Mouse (Mus musculus) CD4-positive, CD25-positive, alpha-beta regulatory T cell, adult 2 months (primary cell): Measurements from ENCODE around the gene Abl1.
A peak's percentile ranks its signal among the peaks of the same experiment; 100 is the strongest.
"Not testable (repeated sequence)": the region's sequence is repeated elsewhere in the genome, so short reads cannot be mapped to it uniquely, and the experiment has no call there.

Experiments used
- DNase-seq: peaks from one replicate; pipeline ENCODE4 v3.0.0-alpha.2; 2012; ENCODE audit warnings: low read depth, low spot score

Abl1 gene

DNA sequence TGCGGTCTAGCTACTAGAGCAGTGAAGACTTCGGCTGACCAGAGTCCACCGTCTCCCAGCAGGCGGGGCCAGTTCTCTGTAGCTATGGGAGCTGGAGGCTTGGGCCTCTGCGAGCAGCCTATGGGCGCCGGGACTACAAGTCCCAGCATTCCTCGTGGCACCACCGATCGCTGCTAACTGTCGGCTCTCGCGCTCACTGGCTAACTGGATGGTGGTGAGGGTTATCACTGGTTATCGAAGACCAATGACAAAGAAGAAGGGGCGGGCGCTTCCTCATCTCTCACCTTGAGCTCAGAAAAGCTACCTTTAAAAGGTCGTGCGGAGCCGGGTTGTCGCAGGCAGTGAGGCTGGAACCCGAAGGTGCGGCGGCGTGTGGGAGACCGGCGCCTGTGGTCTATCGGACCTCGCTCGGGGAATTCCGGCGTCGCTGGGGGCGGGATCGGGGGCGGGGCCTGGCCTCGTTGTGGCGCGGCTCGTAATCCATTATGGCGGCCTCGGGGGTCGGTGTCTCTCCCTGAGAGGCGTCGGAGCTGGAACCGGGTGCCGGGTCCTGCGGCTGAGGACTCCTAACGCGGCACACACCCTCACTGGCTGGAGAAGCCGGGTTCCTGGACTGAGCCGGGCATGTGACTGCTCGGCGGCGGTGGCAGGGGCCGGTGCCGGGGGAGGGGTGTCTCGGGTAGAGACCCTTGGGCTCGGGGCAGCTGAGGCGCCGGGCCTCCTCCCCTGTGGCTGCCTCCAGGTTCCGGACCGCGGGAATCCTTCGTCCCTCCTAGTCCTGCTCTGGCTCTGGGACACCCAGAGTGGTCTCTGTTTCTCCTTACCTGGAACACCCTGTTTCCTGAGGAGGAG, at the start of gene Abl1:
TSS of gene Abl1 (plus strand) at position 303 of the 852 bp plus-strand sequence.
- DNase-seq = peak; percentile 96

DNA sequence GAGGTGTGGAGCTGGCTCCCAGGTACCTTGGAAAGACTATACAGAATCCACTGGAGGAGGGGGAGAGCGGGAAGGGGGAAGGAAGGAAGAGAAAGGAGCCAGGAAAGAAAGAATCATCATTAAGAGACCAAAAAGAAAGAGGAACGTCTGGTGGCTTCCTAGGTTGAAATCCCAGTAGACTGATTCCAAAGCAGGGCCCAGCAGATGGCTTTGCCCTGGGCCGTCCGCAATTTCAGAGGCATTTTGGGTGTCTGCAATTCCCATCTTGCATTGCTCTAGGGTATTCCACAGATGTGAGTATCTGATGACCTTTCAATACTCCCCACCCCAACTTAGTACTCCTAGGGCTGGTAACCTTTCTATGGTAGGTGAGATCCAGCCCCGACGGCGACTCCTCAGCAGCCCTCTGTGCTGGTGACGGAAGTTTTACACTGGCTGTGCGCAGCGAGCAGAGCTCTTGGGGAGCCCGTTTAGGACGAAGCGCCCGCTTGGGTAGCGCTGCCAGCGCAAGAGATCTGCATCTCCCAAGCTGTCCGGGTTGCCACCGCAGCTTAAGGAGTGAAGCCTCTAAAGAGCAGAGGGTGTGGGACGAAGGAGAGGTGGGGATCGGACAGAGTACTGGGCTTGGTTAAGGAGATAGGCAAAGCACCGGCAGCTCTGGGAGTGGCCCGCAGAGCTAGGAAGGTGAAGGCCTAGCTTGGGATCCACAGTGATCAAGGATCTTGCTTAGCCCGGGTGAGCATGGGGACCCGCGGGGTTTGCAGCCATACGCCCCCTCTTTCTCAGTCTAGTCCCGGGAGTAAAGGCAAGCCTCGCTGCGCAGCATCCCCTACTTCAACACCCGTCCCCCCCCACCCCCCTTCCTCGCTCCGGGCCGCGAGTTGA, 49.4 kb upstream of the Abl1 start:
- DNase-seq = no peak

DNA sequence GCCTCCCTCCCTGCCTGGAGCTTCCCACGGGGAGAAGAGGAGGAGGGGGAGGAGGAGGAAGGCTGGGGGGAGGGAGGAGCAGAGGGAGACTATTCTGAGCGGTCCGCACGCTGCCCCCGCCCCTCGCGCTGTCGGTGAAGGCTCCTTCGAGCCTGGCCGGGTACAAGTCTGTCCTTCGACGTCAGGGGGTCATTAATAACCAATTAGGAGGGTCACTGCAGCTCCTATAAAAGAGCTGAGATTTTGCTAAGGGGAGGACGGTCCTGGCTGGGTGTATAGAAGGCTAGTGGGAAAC, 48.8 kb upstream of the Abl1 start:
- DNase-seq = no peak

DNA sequence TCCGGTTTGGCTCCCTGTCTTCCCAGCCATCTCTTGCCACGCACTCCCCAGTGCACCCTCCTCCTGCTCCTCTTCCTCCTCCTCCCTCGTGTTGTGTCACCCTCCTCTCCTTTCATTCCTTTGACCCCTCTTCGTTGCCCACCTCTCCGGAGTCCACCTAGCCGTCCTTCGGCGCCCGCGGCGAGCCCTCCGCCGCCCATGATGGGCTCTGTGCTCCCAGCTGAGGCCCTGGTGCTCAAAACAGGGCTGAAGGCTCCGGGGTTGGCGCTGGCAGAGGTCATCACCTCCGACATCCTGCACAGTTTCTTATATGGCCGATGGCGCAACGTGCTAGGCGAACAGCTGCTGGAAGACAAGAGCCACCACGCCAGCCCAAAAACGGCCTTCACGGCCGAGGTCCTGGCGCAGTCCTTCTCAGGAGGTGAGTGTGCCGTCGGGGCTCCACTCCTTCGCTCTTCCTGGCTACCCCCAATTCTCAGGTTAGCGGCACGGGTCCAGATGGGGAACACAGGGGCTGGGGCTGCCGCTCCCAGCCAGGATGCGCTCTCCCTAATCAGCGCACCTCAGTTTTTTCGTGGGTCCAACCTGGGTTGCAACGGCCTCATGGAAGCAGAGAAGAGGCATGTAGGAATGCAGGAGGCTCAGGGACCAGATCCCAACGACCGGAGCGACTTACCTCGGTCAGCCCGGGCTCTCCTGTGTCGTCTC, 48.1 kb upstream of the Abl1 start, which contains the start of gene Prdm12:
TSS of gene Prdm12 (plus strand) at position 137 of the 708 bp plus-strand sequence.
- no peak for DNase-seq

DNA sequence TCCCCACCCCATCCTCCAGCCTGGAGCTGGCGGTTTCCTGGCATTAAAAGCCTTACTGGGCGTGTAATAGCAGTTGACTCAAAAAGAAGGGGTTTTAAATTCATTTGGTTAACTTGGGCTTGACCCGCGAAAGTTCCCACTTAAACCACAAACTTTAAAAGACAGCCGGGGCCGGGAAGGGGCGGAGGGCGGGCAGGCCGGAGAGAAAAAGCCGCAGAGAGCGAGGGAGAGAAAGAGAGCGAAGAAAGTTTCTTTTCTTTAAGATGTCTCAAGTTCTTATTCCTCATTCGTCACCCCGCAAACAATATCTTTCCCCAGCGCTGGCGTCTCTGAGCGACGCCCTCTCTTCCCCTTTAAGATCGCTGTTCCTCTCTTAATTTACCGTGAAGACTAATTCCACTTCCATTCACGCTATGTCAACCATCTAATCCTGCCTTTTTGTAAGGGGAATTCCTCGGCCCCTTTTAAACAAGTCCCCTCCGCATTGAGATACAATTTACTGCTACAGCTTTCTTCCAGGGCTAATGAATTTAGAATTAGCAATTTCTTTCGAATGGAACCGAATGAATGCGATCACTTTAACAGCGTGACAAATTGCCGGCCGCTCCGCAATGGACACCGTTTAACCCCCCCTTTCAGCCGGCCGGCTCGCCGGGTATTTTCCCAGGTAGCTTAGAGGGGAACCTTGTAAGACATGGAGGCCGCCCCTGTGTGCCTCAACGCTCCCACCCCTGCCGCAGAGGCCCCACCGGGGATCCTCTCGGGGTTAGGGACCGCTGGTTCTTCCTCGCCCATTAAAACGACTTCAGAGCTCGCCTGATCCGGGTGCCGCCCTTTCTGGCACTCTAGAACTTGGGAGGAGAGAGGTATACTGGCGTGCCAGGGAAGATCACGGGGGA, 47.3 kb upstream of the Abl1 start:
- DNase-seq = no peak

DNA sequence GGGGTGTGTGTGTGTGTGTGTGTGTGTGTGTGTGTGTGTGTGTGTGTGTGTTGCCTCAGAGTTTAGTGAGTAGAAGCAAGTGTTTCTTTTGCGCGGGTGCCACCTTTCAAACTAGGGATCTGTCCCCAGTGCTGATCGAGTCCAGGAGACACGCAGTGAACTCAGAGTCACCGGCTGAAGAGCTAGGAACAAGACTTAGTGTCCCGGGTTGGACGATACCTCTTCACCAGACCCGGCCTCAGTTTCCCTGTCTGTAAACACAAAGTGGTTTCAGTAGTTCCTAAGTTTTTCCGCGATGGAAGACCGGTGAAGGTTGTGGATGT, 46.7 kb upstream of the Abl1 start:
- no peak for DNase-seq

DNA sequence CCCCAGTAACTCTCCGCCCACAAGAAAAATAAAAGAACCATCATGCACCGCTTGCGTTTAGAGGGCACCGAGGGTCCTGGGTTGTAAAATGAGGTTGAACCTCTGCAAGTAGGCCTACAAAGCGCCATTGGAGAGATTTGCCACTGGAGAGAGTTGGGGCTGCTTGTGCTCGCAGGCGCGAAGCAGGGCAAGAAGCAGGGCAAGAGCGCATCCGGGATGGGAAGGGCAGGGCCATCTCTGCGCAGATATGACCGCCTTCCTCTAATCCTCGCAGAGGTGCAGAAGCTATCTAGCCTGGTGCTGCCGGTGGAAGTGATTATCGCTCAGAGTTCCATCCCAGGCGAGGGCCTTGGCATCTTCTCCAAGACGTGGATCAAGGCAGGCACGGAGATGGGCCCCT, 46.2 kb upstream of the Abl1 start:
- no peak for DNase-seq

DNA sequence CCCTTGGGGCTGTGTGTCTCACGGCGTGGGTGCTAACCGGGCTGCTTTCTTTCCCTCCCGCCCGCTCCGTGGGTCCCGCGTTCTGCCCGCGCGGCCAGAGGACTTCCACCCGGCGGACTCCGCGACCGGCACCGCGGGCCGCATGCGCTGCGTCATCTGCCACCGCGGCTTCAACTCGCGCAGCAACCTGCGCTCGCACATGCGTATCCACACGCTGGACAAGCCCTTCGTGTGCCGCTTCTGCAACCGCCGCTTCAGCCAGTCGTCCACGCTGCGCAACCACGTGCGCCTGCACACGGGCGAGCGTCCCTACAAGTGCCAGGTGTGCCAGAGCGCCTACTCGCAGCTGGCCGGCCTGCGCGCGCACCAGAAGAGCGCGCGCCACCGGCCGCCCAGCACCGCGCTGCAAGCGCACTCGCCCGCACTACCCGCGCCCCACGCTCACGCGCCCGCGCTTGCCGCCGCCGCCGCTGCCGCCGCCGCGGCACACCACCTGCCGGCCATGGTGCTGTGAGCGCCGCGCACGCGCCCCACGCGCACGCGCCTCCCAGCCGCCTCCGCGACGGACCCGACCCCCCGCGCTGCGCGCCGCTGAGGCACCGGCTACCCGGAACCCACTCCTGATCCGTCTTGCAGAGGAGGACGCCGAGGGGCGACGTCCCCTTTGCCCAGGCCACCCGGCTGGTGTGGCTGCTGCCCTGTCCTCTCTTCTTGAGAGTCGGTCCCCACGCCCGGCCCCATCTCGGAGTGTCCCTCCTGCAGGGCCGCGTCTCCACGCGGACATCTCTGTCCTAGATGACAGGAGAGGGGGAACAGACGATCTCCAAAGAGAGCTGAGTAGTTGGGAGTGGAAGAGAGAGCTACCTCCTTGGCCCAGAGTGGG, 34.0 kb upstream of the Abl1 start:
- DNase-seq = peak; percentile 31

- DNase-seq = peak; percentile 66
Measured at GRCm38 (mm10) chr2:31654854-31655559, 33.2 kb upstream of the Abl1 start.

DNA sequence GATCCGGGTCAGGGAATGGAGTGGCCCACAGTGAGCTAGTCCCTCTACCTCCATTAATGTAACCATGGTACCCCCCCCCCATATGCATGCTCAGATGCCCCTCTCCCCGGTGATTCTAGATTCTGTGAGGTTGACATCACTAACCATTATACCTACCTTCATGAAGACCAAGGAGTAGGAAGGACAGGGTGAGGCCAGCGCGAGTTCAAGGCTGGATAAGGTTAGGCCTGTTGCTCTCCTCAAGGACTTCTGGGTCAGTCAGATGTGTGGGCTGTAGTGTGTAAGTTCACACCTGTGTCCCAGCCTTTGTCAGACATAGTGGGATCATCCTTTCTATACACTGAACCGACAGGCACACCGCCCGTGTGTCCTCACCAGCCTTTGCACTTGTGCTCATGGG, 31.8 kb upstream of the Abl1 start:
- no peak for DNase-seq

DNA sequence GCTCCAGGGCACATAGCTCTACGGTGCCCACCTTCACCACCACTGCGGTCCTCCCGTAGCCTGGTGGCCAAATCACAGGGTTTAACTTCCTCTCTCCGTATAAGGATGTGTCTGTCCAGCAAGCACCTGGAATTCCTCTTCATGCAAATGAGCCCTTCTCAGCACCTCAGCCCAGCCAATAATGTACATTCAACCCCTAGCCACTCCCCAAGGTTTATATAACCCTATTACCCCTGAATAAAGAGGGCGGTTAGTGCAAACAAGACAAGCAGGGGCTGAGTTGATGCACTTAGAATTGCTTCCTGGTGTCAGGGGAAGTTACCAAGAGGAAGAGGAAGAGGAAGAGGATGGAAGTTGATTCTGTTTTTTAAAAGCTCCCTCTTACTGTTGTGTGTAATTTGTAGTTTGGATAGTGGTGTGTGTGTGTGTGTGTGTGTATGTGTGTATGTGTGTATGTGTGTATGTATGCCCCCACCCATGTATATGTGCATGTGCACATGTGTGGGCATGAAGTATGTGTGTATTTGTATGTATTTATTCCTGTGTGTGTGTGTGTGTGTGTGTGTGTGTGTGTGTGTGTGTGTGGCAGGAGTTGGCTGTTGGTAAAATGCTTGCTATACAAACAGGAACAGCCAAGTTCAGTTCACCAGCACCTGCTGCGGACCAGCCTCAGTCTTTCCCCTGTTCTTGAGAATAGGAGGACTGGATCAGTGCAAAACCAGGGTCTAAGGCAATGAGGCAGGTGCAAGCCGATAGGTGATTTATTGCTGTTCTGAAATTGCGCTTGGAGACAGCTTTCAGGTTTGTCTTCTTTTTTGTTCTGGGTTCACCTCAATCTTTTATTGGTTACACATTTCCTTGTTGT, 25.0 kb upstream of the Abl1 start:
- no peak for DNase-seq

GRCm38 (mm10) chr2:31663804-31664180, 24.4 kb upstream of the Abl1 start:
- no peak for DNase-seq

DNA sequence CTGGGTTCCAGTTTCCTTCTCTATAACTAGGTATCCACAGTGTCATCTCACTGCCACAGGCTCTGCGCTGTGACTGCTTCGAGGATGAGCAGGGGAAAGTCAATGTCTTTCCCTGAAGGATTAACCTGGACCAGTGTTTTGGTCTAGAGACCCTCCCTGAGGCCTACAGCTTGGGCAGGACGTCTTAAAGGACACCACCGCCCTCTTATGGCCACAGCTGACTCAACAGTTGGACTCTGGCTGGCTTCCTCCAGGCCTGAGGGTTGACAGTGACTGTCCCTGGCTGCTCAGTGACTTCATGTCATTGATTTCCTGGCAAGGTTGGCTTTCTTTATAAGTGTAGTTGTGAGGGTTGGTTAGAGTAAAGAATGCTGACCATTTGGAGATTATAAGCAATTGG, 20.8 kb upstream of the Abl1 start:
- peak; percentile 28 for DNase-seq

- peak; percentile 97 for DNase-seq
Measured at GRCm38 (mm10) chr2:31670551-31671035, 17.6 kb upstream of the Abl1 start, which contains the start of gene Exosc2. Exosc2 (plus strand) TSS chr2:31670715.

DNA sequence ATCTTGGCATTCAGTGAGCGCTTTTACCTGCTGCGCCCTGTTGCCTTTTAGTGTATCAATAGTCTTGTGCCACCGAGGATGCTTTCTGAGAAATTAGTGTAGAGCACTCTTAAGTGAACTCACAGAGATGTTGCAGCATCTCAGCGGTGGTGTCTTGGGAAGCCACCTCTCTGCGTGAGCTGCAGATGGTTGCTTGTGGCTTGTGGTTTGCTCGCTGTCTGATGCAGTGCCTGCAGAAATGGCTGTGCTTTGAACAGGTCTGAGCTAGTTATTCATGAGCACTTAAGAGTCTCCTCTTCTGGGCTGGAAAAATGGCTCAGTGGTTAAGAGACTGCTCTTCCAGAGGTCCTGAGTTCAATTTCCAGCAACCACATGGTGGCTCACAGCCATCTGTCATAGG, 9.5 kb upstream of the Abl1 start:
- no peak for DNase-seq

DNA sequence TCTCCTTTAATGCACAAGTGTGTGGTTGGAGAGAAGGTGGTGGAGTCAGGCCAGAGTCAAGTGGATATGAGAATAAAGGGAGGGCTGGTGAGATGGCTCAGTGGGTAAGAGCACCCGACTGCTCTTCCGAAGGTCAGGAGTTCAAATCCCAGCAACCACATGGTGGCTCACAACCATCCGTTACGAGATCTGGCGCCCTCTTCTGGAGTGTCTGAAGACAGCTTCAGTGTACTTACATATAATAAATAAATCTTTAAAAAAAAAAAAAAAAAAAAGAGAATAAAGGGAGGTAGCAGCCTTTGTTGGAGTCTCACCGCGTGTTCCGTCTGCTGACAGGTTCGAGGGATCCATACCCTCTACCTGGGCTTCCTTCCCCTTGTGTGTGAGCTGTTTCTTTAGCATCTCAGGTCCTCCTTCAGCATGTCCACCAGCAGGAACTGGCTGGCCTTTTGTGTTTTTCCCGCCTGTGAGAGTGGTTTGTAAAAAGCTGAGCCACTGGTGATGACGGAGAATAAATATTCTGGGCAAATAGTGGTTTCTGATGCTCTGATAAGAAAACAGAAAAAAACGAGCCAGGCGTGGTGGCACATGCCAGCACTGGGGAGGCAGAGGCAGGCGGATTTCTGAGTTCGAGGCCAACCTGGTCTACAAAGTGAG, 7.0 kb upstream of the Abl1 start:
- not testable (repeated sequence) for DNase-seq

GRCm38 (mm10) chr2:31681731-31682235, 6.4 kb upstream of the Abl1 start:
- DNase-seq = no peak

- peak; percentile 84 for DNase-seq
Measured at GRCm38 (mm10) chr2:31683666-31684065, 4.5 kb upstream of the Abl1 start.
